In genomic region chr6:122741460-122742227, GRCm38 (mm10) we compare ENCODE assay signal across 7 mouse cellular contexts. TPM values are rescaled to one million over a fixed set of nuclear protein-coding genes. Genes with fewer than 3 reads are reported as not detected.
DNase-seq lines count a peak whose midpoint lies in the region; ATAC-seq and TF ChIP-seq lines count a peak whose summit lies in the region.

No protein-coding gene starts in this region.

- no peak for TF ChIP-seq POLR2A in lung, adult 2 months (IDR thresholded peaks at IDR 0.05; ENCODE audit: borderline replicate concordance, extremely low read depth, low read depth, low read length)

- peak overlapping the region; percentile 54 for H3K9ac ChIP-seq in forebrain, embryonic 12.5 days
- peak overlapping the region; percentile 55 for H3K9ac ChIP-seq in liver, embryonic 13.5 days
- no peak overlapping the region for H3K9ac ChIP-seq in stomach, embryonic 15.5 days

- no peak for TF ChIP-seq CTCF in lung, adult 2 months (IDR thresholded peaks at IDR 0.05; ENCODE audit: insufficient read depth, low read length)

- peaks cover 37% of the 10 kb centered on the region for H3K27me3 ChIP-seq in forebrain, embryonic 12.5 days
- H3K27me3 ChIP-seq in liver, embryonic 13.5 days: peaks cover 33% of the 10 kb centered on the region
- 0 out of 2 replicates have a peak, but pooled peaks cover 8% of the 10 kb centered on the region for H3K27me3 ChIP-seq in stomach, embryonic 15.5 days (replicated peaks)

- no peak for ATAC-seq in forebrain, embryonic 12.5 days (ENCODE audit: low FRiP score)
- peak; percentile 30; the same call in 1 of the 2 replicates for ATAC-seq in liver, embryonic 13.5 days (ENCODE audit: low read depth)
- no peak for ATAC-seq in stomach, embryonic 15.5 days (ENCODE audit: insufficient read depth, low FRiP score, low read depth)
- ATAC-seq in inflammation-experienced regulatory T-cells, adult 6 months: no peak

- H3K36me3 ChIP-seq in forebrain, embryonic 12.5 days (replicated peaks): no peaks in the 10 kb centered on the region
- no peaks in the 10 kb centered on the region for H3K36me3 ChIP-seq in liver, embryonic 13.5 days
- H3K36me3 ChIP-seq in stomach, embryonic 15.5 days: no peaks in the 10 kb centered on the region

- H3K4me2 ChIP-seq in forebrain, embryonic 12.5 days: peak overlapping the region; percentile 78
- H3K4me2 ChIP-seq in liver, embryonic 13.5 days: peak overlapping the region; percentile 71
- H3K4me2 ChIP-seq in stomach, embryonic 15.5 days: peak overlapping the region; percentile 80

- no peaks in the 10 kb centered on the region for H3K9me3 ChIP-seq in forebrain, embryonic 12.5 days
- H3K9me3 ChIP-seq in liver, embryonic 13.5 days (replicated peaks): no peaks in the 10 kb centered on the region
- no peaks in the 10 kb centered on the region for H3K9me3 ChIP-seq in stomach, embryonic 15.5 days

- peak overlapping the region; percentile 43 for H3K4me3 ChIP-seq in lung, adult 2 months (replicated peaks; ENCODE audit: extremely low read depth, low read depth, low read length)
- H3K4me3 ChIP-seq in forebrain, embryonic 12.5 days (replicated peaks): peak overlapping the region; percentile 49
- peak overlapping the region; percentile 53 for H3K4me3 ChIP-seq in liver, embryonic 13.5 days (replicated peaks)
- H3K4me3 ChIP-seq in stomach, embryonic 15.5 days (replicated peaks): peak overlapping the region; percentile 47

- peaks cover 6% of the 10 kb centered on the region; the same call in 1 of the 2 replicates for H3K4me1 ChIP-seq in lung, adult 2 months (ENCODE audit: control insufficient read depth, insufficient read depth, low read length)
- H3K4me1 ChIP-seq in forebrain, embryonic 12.5 days: peaks cover 17% of the 10 kb centered on the region
- H3K4me1 ChIP-seq in liver, embryonic 13.5 days (replicated peaks): peaks cover 33% of the 10 kb centered on the region
- 0 out of 2 replicates have a peak, but pooled peaks cover 3% of the 10 kb centered on the region for H3K4me1 ChIP-seq in stomach, embryonic 15.5 days

- H3K27ac ChIP-seq in forebrain, embryonic 12.5 days: no peak overlapping the region
- H3K27ac ChIP-seq in liver, embryonic 13.5 days: peak overlapping the region; percentile 23; the same call in 1 of the 2 replicates
- no peak overlapping the region for H3K27ac ChIP-seq in stomach, embryonic 15.5 days

- WGBS in lung, adult 2 months: 7% methylated on average over 25 of the region's 25 CpGs
- 2% methylated on average over 25 of the region's 25 CpGs for WGBS in forebrain, embryonic 12.5 days
- WGBS in liver, embryonic 13.5 days (ENCODE audit: insufficient replicate concordance): 11% methylated on average over 25 of the region's 25 CpGs
- 8% methylated on average over 25 of the region's 25 CpGs for WGBS in stomach, embryonic 15.5 days

- no peak for DNase-seq in lung, adult 2 months
- DNase-seq in lung, postnatal 10 days: no peak
- peak; percentile 59 to 64 for DNase-seq in cerebellum, postnatal 10 days
- DNase-seq in liver, embryonic 13.5 days: no peak

RNA-seq across cellular contexts. Expression of gene Nanog, which starts 34.4 kb away (rescaled TPM):
- 0.09 and 0.28 TPM in 2 replicates for polyA plus RNA-seq in lung, adult 2 months (2012; rRNA removed)
- polyA plus RNA-seq in forebrain, embryonic 12.5 days (2016; fragmentation: Nextera tagmentation; extraction: Ambion mirVana): 0.19 and 0.22 TPM in 2 replicates
- polyA plus RNA-seq in liver, embryonic 13.5 days (2015; fragmentation: Nextera tagmentation; extraction: Ambion mirVana): not detected in 2 replicates
- 0.08 and 0.46 TPM in 2 replicates for polyA plus RNA-seq in stomach, embryonic 15.5 days (2015; fragmentation: Nextera tagmentation; extraction: Ambion mirVana)
- under 1 TPM in 1 of 3 experiments, not detected in 2; 0.16 TPM for polyA plus RNA-seq in inflammation-experienced regulatory T-cells, adult 6 months (2017; shearing (Covaris generic))

RNA-seq across cellular contexts. Expression of gene Slc2a3, which starts 59.8 kb away (rescaled TPM):
- 2.6 and 7.4 TPM in 2 replicates for polyA plus RNA-seq in lung, adult 2 months (2012; rRNA removed)
- polyA plus RNA-seq in forebrain, embryonic 12.5 days (2016; fragmentation: Nextera tagmentation; extraction: Ambion mirVana): 17.7 and 24.2 TPM in 2 replicates
- polyA plus RNA-seq in liver, embryonic 13.5 days (2015; fragmentation: Nextera tagmentation; extraction: Ambion mirVana): 18.6 and 21.4 TPM in 2 replicates
- polyA plus RNA-seq in stomach, embryonic 15.5 days (2015; fragmentation: Nextera tagmentation; extraction: Ambion mirVana): 11.0 and 11.9 TPM in 2 replicates
- polyA plus RNA-seq in inflammation-experienced regulatory T-cells, adult 6 months (2017; shearing (Covaris generic)): 10 to 100 TPM; 59.4 to 80.7 (median 70.8) TPM

Comparison
In these comparisons a context has a peak if more than half of its experiments do, and no peak if none do; other contexts are left out.
1. DNase-seq: peak in cerebellum, postnatal 10 days (2 of 2); none in lung, adult 2 months (single experiment), lung, postnatal 10 days (single experiment) and liver, embryonic 13.5 days (single experiment).
2. Peak in every context shown above with its lines, with median percentiles within 50 percentile points of each other: H3K4me3 ChIP-seq and H3K4me2 ChIP-seq.